Mouse (Mus musculus): ENCODE results near the gene Itga5. TPM values are rescaled to one million over a fixed set of nuclear protein-coding genes. Genes with fewer than 3 reads are reported as not detected.
A peak's percentile ranks its signal among the peaks of the same experiment; 100 is the strongest.

Itga5 gene
- polyA plus RNA-seq, 1 experiment from 2014 or later = 42.3 TPM

- Histone ChIP-seq H3K4me1 (replicated peaks; ENCODE audit: control insufficient read depth, insufficient read depth, low read length) (peaks cover 5% of the 10 kb centered on the region; the same call in 1 of the 2 replicates), H3K36me3 (ENCODE audit: control insufficient read depth, insufficient read depth, low read length) (no peaks in the 10 kb centered on the region), H3K4me3 (ENCODE audit: low read length) (no peak overlapping the region), H3K9me3 (ENCODE audit: control insufficient read depth, low read length) (no peaks in the 10 kb centered on the region), H3K27ac (ENCODE audit: low read length) (no peak overlapping the region), H3K9ac (ENCODE audit: low read length) (no peak overlapping the region), H3K27me3 (ENCODE audit: control insufficient read depth, insufficient read depth, low read depth, low read length) (peaks cover 28% of the 10 kb centered on the region), H3K4me2 (ENCODE audit: low read depth, low read length) (no peak overlapping the region)
- no peak for ATAC-seq (ENCODE audit: low read depth)
- 30% methylated on average over 7 of the region's 7 CpGs for WGBS
Observed at GRCm38 (mm10) chr15:103335488-103336235, 30.9 kb downstream of the Itga5 start.

- ATAC-seq (ENCODE audit: low read depth) = no peak
- 49% methylated on average over 3 of the region's 3 CpGs for whole genome bisulfite sequencing
- no peak overlapping the region for H3K9ac ChIP-seq (ENCODE audit: low read length)
- no peaks in the 10 kb centered on the region for H3K9me3 ChIP-seq (ENCODE audit: control insufficient read depth, low read length)
- no peaks in the 10 kb centered on the region for H3K36me3 ChIP-seq (ENCODE audit: control insufficient read depth, insufficient read depth, low read length)
- no peak overlapping the region for H3K4me3 ChIP-seq (ENCODE audit: low read length)
- H3K27ac ChIP-seq (ENCODE audit: low read length) = no peak overlapping the region
- no peak overlapping the region for H3K4me2 ChIP-seq (ENCODE audit: low read depth, low read length)
- peaks cover 5% of the 10 kb centered on the region; the same call in 1 of the 2 replicates for H3K4me1 ChIP-seq (replicated peaks; ENCODE audit: control insufficient read depth, insufficient read depth, low read length)
- peaks cover 21% of the 10 kb centered on the region for H3K27me3 ChIP-seq (ENCODE audit: control insufficient read depth, insufficient read depth, low read depth, low read length)
Observed at GRCm38 (mm10) chr15:103335040-103335439, 31.5 kb downstream of the Itga5 start.

DNA sequence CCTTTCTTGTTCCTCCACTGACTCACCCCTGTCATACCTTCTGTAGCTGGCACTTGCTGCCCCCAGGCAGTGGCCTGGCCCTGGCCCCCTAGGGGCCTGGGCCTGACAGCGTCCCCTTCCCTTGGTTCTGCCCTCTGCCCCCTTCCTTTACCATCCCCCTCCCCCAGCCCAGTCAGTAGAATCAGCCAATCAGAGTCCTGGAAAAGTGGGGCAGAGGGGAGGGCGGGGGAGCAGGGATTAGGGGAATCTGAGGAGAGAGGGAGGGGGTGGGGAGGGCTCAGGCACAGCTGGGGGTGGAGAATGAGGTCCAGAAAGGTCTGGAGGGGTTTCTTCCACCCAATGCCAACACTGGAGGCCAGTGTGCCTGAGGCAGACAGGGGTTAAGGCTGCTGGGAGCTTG, 32.4 kb downstream of the Itga5 start:
- H3K9ac ChIP-seq (ENCODE audit: low read length) = no peak overlapping the region
- H3K4me1 ChIP-seq (replicated peaks; ENCODE audit: control insufficient read depth, insufficient read depth, low read length) = no peaks in the 10 kb centered on the region
- H3K27me3 ChIP-seq (ENCODE audit: control insufficient read depth, insufficient read depth, low read depth, low read length) = peaks cover 14% of the 10 kb centered on the region
- H3K4me2 ChIP-seq (ENCODE audit: low read depth, low read length) = no peak overlapping the region
- H3K36me3 ChIP-seq (ENCODE audit: control insufficient read depth, insufficient read depth, low read length) = no peaks in the 10 kb centered on the region
- H3K27ac ChIP-seq (ENCODE audit: low read length) = no peak overlapping the region
- WGBS = 47% methylated on average over 2 of the region's 2 CpGs
- ATAC-seq (ENCODE audit: low read depth) = no peak
- no peak overlapping the region for H3K4me3 ChIP-seq (ENCODE audit: low read length)
- H3K9me3 ChIP-seq (ENCODE audit: control insufficient read depth, low read length) = no peaks in the 10 kb centered on the region

- no peaks in the 10 kb centered on the region for H3K36me3 ChIP-seq (ENCODE audit: control insufficient read depth, insufficient read depth, low read length)
- H3K4me3 ChIP-seq (ENCODE audit: low read length) = no peak overlapping the region
- peaks cover 9% of the 10 kb centered on the region for H3K27me3 ChIP-seq (ENCODE audit: control insufficient read depth, insufficient read depth, low read depth, low read length)
- 71% methylated on average over 5 of the region's 5 CpGs for WGBS
- H3K27ac ChIP-seq (ENCODE audit: low read length) = no peak overlapping the region
- no peaks in the 10 kb centered on the region for H3K4me1 ChIP-seq (replicated peaks; ENCODE audit: control insufficient read depth, insufficient read depth, low read length)
- no peaks in the 10 kb centered on the region for H3K9me3 ChIP-seq (ENCODE audit: control insufficient read depth, low read length)
- no peak overlapping the region for H3K4me2 ChIP-seq (ENCODE audit: low read depth, low read length)
- ATAC-seq (ENCODE audit: low read depth) = no peak
- H3K9ac ChIP-seq (ENCODE audit: low read length) = no peak overlapping the region
Observed at GRCm38 (mm10) chr15:103333738-103334137, 32.8 kb downstream of the Itga5 start.

DNA sequence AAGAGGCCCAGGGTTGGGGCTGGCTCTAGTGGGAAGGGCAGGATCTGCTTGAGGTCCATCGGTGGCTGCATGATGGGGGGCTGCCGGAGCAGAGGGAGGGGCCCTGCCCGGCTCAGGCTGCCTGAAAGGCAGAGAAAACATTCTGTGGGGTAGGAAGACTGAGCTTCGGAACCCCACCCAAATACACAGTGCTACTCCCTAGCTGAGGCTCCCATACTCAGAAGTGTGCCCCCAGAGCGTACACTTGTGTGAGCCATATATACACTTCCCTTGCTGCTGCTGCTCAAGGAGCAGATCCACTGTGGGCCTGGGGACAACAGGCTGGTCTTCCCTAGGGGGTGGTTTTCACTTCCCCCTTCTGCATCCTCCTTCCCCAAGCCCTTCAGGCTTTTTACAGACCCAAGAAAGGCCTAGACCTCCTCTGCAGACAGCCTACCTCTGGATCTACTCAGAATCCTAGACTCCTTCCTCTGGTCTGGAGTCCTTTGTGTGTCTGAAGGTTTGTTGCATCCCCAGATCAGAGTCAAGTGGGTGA, 33.4 kb downstream of the Itga5 start:
- WGBS = 68% methylated on average over 5 of the region's 5 CpGs
- no peak overlapping the region for H3K4me2 ChIP-seq (ENCODE audit: low read depth, low read length)
- H3K4me1 ChIP-seq (replicated peaks; ENCODE audit: control insufficient read depth, insufficient read depth, low read length) = no peaks in the 10 kb centered on the region
- no peak overlapping the region for H3K27ac ChIP-seq (ENCODE audit: low read length)
- peak; percentile 17; the same call in 1 of the 2 replicates for ATAC-seq (ENCODE audit: low read depth)
- H3K9me3 ChIP-seq (ENCODE audit: control insufficient read depth, low read length) = no peaks in the 10 kb centered on the region
- H3K27me3 ChIP-seq (ENCODE audit: control insufficient read depth, insufficient read depth, low read depth, low read length) = peaks cover 4% of the 10 kb centered on the region
- H3K4me3 ChIP-seq (ENCODE audit: low read length) = no peak overlapping the region
- no peaks in the 10 kb centered on the region for H3K36me3 ChIP-seq (ENCODE audit: control insufficient read depth, insufficient read depth, low read length)
- no peak overlapping the region for H3K9ac ChIP-seq (ENCODE audit: low read length)

GRCm38 (mm10) chr15:103323455-103324247, 42.9 kb downstream of the Itga5 start:
- Histone ChIP-seq H3K27me3 (ENCODE audit: control insufficient read depth, insufficient read depth, low read depth, low read length) (no peaks in the 10 kb centered on the region), H3K36me3 (ENCODE audit: control insufficient read depth, insufficient read depth, low read length) (no peaks in the 10 kb centered on the region), H3K4me3 (ENCODE audit: low read length) (peak overlapping the region; percentile 70), H3K9ac (ENCODE audit: low read length) (peak overlapping the region; percentile 78), H3K4me2 (ENCODE audit: low read depth, low read length) (peak overlapping the region; percentile 94), H3K4me1 (replicated peaks; ENCODE audit: control insufficient read depth, insufficient read depth, low read length) (peaks cover 13% of the 10 kb centered on the region), H3K27ac (ENCODE audit: low read length) (peak overlapping the region; percentile 59), H3K9me3 (ENCODE audit: control insufficient read depth, low read length) (no peaks in the 10 kb centered on the region)
- ATAC-seq (ENCODE audit: low read depth) = peak; percentile 98
- under 1% methylated on average over 27 of the region's 40 CpGs for WGBS

DNA sequence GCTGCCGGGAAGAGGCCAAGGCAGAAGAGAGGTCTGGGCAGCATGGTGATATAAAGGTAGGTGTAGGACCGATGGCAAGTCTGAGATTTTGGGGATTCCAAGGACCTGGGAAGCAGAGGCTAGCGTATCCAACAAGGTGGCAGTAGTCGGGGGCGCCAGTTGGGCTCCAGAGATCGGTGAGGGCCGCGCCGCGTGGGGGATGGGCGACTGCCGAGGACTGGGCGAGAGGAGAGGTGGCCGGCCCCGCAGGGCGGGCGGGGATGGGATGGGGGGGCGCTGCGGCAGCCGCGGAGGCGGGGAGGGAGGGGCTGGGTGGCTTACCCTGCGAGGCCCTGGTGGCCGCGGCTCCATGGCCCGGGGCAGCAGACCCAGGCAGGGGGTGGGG, 43.5 kb downstream of the Itga5 start:
- H3K27me3 ChIP-seq (ENCODE audit: control insufficient read depth, insufficient read depth, low read depth, low read length) = no peaks in the 10 kb centered on the region
- no peaks in the 10 kb centered on the region for H3K36me3 ChIP-seq (ENCODE audit: control insufficient read depth, insufficient read depth, low read length)
- H3K4me1 ChIP-seq (replicated peaks; ENCODE audit: control insufficient read depth, insufficient read depth, low read length) = peaks cover 13% of the 10 kb centered on the region
- peak overlapping the region; percentile 78 for H3K9ac ChIP-seq (ENCODE audit: low read length)
- peak overlapping the region; percentile 70 for H3K4me3 ChIP-seq (ENCODE audit: low read length)
- 2% methylated on average over 19 of the region's 26 CpGs for WGBS
- H3K9me3 ChIP-seq (ENCODE audit: control insufficient read depth, low read length) = no peaks in the 10 kb centered on the region
- peak; percentile 73 for ATAC-seq (ENCODE audit: low read depth)
- H3K4me2 ChIP-seq (ENCODE audit: low read depth, low read length) = peak overlapping the region; percentile 94
- H3K27ac ChIP-seq (ENCODE audit: low read length) = no peak overlapping the region; the same call in 1 of the 2 replicates

DNA sequence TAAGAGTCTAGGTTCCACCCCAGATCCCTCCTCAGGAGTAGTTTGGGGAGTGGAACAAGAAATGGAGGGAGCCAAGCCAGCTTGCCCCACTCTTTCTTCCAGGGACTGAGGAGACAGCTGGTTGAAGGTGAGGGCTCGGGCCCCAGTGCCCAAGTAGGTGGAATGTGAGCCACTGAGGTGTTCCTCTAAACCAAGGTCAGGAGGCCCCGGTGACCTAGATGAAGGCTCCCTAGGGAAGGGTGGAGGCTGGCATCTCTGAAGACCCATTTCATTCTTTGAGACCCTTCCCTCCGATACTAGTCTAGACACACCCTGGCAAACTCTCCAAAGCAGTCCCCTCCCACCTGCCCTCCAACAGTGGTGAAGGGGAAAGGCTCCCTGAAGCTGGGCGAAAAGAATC, 44.2 kb downstream of the Itga5 start:
- Histone ChIP-seq H3K36me3 (ENCODE audit: control insufficient read depth, insufficient read depth, low read length) (0 out of 2 replicates have a peak, but pooled peaks cover 2% of the 10 kb centered on the region), H3K9me3 (ENCODE audit: control insufficient read depth, low read length) (no peaks in the 10 kb centered on the region), H3K9ac (ENCODE audit: low read length) (peak overlapping the region; percentile 78), H3K27me3 (ENCODE audit: control insufficient read depth, insufficient read depth, low read depth, low read length) (no peaks in the 10 kb centered on the region), H3K4me1 (replicated peaks; ENCODE audit: control insufficient read depth, insufficient read depth, low read length) (peaks cover 13% of the 10 kb centered on the region), H3K4me2 (ENCODE audit: low read depth, low read length) (peak overlapping the region; percentile 94), H3K27ac (ENCODE audit: low read length) (no peak overlapping the region), H3K4me3 (ENCODE audit: low read length) (peak overlapping the region; percentile 70)
- ATAC-seq (ENCODE audit: low read depth) = no peak
- 51% methylated on average over 4 of the region's 4 CpGs for WGBS

- H3K36me3 ChIP-seq (ENCODE audit: control insufficient read depth, insufficient read depth, low read length) = 0 out of 2 replicates have a peak, but pooled peaks cover 2% of the 10 kb centered on the region
Observed at GRCm38 (mm10) chr15:103321076-103321475, 45.5 kb downstream of the Itga5 start.

More at GRCm38 (mm10) chr15:103321076-103321475, 45.5 kb downstream of the Itga5 start:
- WGBS = 54% methylated on average over 1 of the region's 1 CpGs
- peaks cover 18% of the 10 kb centered on the region for H3K4me1 ChIP-seq (replicated peaks; ENCODE audit: control insufficient read depth, insufficient read depth, low read length)
- no peaks in the 10 kb centered on the region for H3K27me3 ChIP-seq (ENCODE audit: control insufficient read depth, insufficient read depth, low read depth, low read length)
- no peaks in the 10 kb centered on the region for H3K9me3 ChIP-seq (ENCODE audit: control insufficient read depth, low read length)
- H3K9ac ChIP-seq (ENCODE audit: low read length) = no peak overlapping the region
- no peak overlapping the region for H3K4me3 ChIP-seq (ENCODE audit: low read length)
- H3K27ac ChIP-seq (ENCODE audit: low read length) = no peak overlapping the region
- ATAC-seq (ENCODE audit: low read depth) = no peak
- H3K4me2 ChIP-seq (ENCODE audit: low read depth, low read length) = no peak overlapping the region

All from lung, embryonic 16.5 days (tissue).